In genomic region chr4:63842278-63842677, GRCm38 (mm10) we compare ENCODE assay signal across 27 mouse cellular contexts. TPM values are rescaled to one million over a fixed set of nuclear protein-coding genes. Genes with fewer than 3 reads are reported as not detected.
DNase-seq lines count a peak whose midpoint lies in the region; ATAC-seq and TF ChIP-seq lines count a peak whose summit lies in the region.
"Had no signal": no experiment of that assay in that cellular context is flagged by ENCODE, and none has a peak within 500 bp of the region (broad histone marks: within the 10 kb centered on the region; RNA-seq: fewer than 3 reads in every experiment).

No protein-coding gene starts in this region.

- peaks cover 49 to 76% of the 10 kb centered on the region in 2 experiments for H3K4me1 ChIP-seq in CH12.LX (ENCODE audit: control insufficient read depth in 1 of 2, insufficient read depth in 2 of 2)
- H3K4me1 ChIP-seq in intestine, postnatal 0 days (replicated peaks; ENCODE audit: control insufficient read depth, insufficient read depth, low read length), result no peaks in the 10 kb centered on the region
- H3K4me1 ChIP-seq: embryonic facial prominence, embryonic 12.5 days; embryonic facial prominence, embryonic 15.5 days; hindbrain, embryonic 10.5 days; hindbrain, embryonic 13.5 days had no signal

- no peak overlapping the region for H3K4me3 ChIP-seq in CH12.LX (replicated peaks in 1 of 3; ENCODE audit: low read depth in 2 of 3, low read length in 2 of 3, poor library complexity in 1 of 3)
- no peak overlapping the region for H3K4me3 ChIP-seq in intestine, postnatal 0 days (ENCODE audit: low read depth, low read length)
- H3K4me3 ChIP-seq: embryonic facial prominence, embryonic 12.5 days; embryonic facial prominence, embryonic 15.5 days; gastrocnemius, adult 2 months; hindbrain, embryonic 10.5 days; hindbrain, embryonic 13.5 days had no signal

- peak; percentile 46; the same call in 1 of the 2 replicates for TF ChIP-seq POLR2A in CH12.LX (IDR thresholded peaks at IDR 0.05; ENCODE audit: low read depth, low read length)

- peaks cover 25 to 58% of the 10 kb centered on the region in 2 experiments for H3K36me3 ChIP-seq in CH12.LX (replicated peaks in 1 of 2; ENCODE audit: control insufficient read depth in 1 of 2, insufficient read depth in 1 of 2, low read length in 1 of 2)
- H3K36me3 ChIP-seq in intestine, postnatal 0 days (ENCODE audit: control insufficient read depth, insufficient read depth), result no peaks in the 10 kb centered on the region
- H3K36me3 ChIP-seq: embryonic facial prominence, embryonic 12.5 days; embryonic facial prominence, embryonic 15.5 days; hindbrain, embryonic 10.5 days; hindbrain, embryonic 13.5 days had no signal

- peaks cover 28% of the 10 kb centered on the region for H3K79me2 ChIP-seq in CH12.LX (replicated peaks; ENCODE audit: control insufficient read depth, extremely low read depth, insufficient read depth, poor library complexity, severe bottlenecking)

- 68% methylated on average over 1 of the region's 1 CpGs for WGBS in intestine, postnatal 0 days

- H3K27ac ChIP-seq in CH12.LX (ENCODE audit: insufficient read depth, low read depth), result peak overlapping the region; percentile 100
- H3K27ac ChIP-seq in intestine, postnatal 0 days (ENCODE audit: low read depth, low read length), result no peak overlapping the region
- H3K27ac ChIP-seq: embryonic facial prominence, embryonic 12.5 days; embryonic facial prominence, embryonic 15.5 days; gastrocnemius, adult 2 months; hindbrain, embryonic 10.5 days; hindbrain, embryonic 13.5 days had no signal

- ATAC-seq in inflammation-experienced regulatory T-cells, adult 6 months, result peak; percentile 60
- ATAC-seq in intestine, postnatal 0 days, result no peak
- ATAC-seq: forebrain, embryonic 14.5 days; forebrain, postnatal 0 days; hindbrain, embryonic 16.5 days had no signal

- no peaks in the 10 kb centered on the region for H3K9me3 ChIP-seq in CH12.LX (replicated peaks; ENCODE audit: low read length)
- H3K9me3 ChIP-seq in intestine, postnatal 0 days (ENCODE audit: control insufficient read depth), result no peaks in the 10 kb centered on the region
- H3K9me3 ChIP-seq: embryonic facial prominence, embryonic 12.5 days; embryonic facial prominence, embryonic 15.5 days; hindbrain, embryonic 10.5 days; hindbrain, embryonic 13.5 days had no signal

- H3K4me2 ChIP-seq in CH12.LX (ENCODE audit: insufficient read depth, low read depth, poor library complexity, severe bottlenecking), result peak overlapping the region; percentile 67; the same call in 1 of the 2 replicates
- H3K4me2 ChIP-seq in intestine, postnatal 0 days (replicated peaks; ENCODE audit: low read depth), result no peak overlapping the region
- H3K4me2 ChIP-seq: embryonic facial prominence, embryonic 12.5 days; embryonic facial prominence, embryonic 15.5 days; heart, embryonic 11.5 days; hindbrain, embryonic 13.5 days had no signal

- in situ Hi-C loops in CH12.LX (cut with MboI; ENCODE audit: low pct_ligation_motif_present, low pct_unique_long_range_greater_than_20kb, low sequenced_read_pairs), result loop anchor here (5.0 kb wide), 3 partner anchors 90 to 215 kb away; no protein-coding TSS in a partner anchor

- peak; percentile 98 for TF ChIP-seq EP300 in CH12.LX (IDR thresholded peaks at IDR 0.05; ENCODE audit: low read length)

- no peak for TF ChIP-seq CTCF in CH12.LX (conservative IDR thresholded peaks at IDR 0.05 in 1 of 2, IDR thresholded peaks at IDR 0.05 in 1 of 2; ENCODE audit: low read depth in 2 of 2, low read length in 2 of 2)
- no peak for TF ChIP-seq CTCF in intestine, postnatal 0 days (IDR thresholded peaks at IDR 0.05; ENCODE audit: low read depth)

- dilution Hi-C loops in CH12.LX (cut with MboI; ENCODE audit: extremely low pct_ligation_motif_present, extremely low pct_unique_long_range_greater_than_20kb, low sequenced_read_pairs), result no loop called here

- no peaks in the 10 kb centered on the region for H3K27me3 ChIP-seq in CH12.LX (replicated peaks)
- no peaks in the 10 kb centered on the region for H3K27me3 ChIP-seq in intestine, postnatal 0 days (replicated peaks; ENCODE audit: control insufficient read depth, insufficient read depth, low read length)
- H3K27me3 ChIP-seq: embryonic facial prominence, embryonic 12.5 days; embryonic facial prominence, embryonic 15.5 days; hindbrain, embryonic 13.5 days had no signal

- H3K9ac ChIP-seq in CH12.LX (ENCODE audit: insufficient read depth, low read depth), result peak overlapping the region; percentile 35
- H3K9ac ChIP-seq in intestine, postnatal 0 days (ENCODE audit: low read depth, low read length), result no peak overlapping the region
- H3K9ac ChIP-seq: embryonic facial prominence, embryonic 12.5 days; embryonic facial prominence, embryonic 15.5 days; forebrain, postnatal 0 days; hindbrain, embryonic 13.5 days had no signal

- DNase-seq in CD4-positive, CD25-positive, alpha-beta regulatory T cell, adult 2 months (ENCODE audit: low read depth, low spot score), result peak; percentile 62
- DNase-seq in CH12.LX (ENCODE audit: extremely low read depth), result peak; percentile 94
- no peak for DNase-seq in neural tube, embryonic 10.5 days (ENCODE audit: extremely low spot score, low spot score)
- DNase-seq in thymus, postnatal 4 days, result no peak
- DNase-seq: adrenal gland, postnatal 14 days; cerebellum, adult 11 months; cerebellum, adult 2 months; cerebellum, adult 9-11 months; cerebellum, postnatal 25 days; forebrain, postnatal 0 days; gastrocnemius, adult 2 months; gastrocnemius, postnatal 14 days; heart, postnatal 36 days had no signal

- TF ChIP-seq RAD21 in CH12.LX (IDR thresholded peaks at IDR 0.05; ENCODE audit: low read depth, low read length), result no peak; the same call in none of the 2 replicates

TF ChIP-seq in CH12.LX, 34 proteins besides CTCF, POLR2A, EP300 and RAD21 (continues in another document):
- TF ChIP-seq MAFK (IDR thresholded peaks at IDR 0.05; ENCODE audit: insufficient replicate concordance, low read length), result peak; percentile 80; the same call in 1 of the 2 replicates
- TF ChIP-seq SIN3A (IDR thresholded peaks at IDR 0.05; ENCODE audit: low read length), result peak; percentile 84
- peak; percentile 93 for TF ChIP-seq IRF4 (IDR thresholded peaks at IDR 0.05; ENCODE audit: low read depth, low read length)
- no peak for TF ChIP-seq UBTF (IDR thresholded peaks at IDR 0.05; ENCODE audit: low read depth, low read length)
- TF ChIP-seq TBP (conservative IDR thresholded peaks at IDR 0.05; ENCODE audit: low read depth, low read length), result peak; percentile 70; the same call in 1 of the 2 replicates
- TF ChIP-seq PAX5 (IDR thresholded peaks at IDR 0.05; ENCODE audit: low read length), result no peak
- no peak for TF ChIP-seq USF1 (IDR thresholded peaks at IDR 0.05; ENCODE audit: low read depth, low read length)
- peak; percentile 98 for TF ChIP-seq BHLHE40 (IDR thresholded peaks at IDR 0.05; ENCODE audit: low read depth, low read length)
- no peak for TF ChIP-seq MXI1 (IDR thresholded peaks at IDR 0.05; ENCODE audit: low read depth, low read length)
- 0 out of 2 replicates have a peak, but pooled peaks have one; percentile 8 for TF ChIP-seq KAT2A (IDR thresholded peaks at IDR 0.05; ENCODE audit: insufficient replicate concordance, low read length)
- TF ChIP-seq E2F4 (IDR thresholded peaks at IDR 0.05; ENCODE audit: insufficient replicate concordance, low read depth, low read length), result no peak
- peak; percentile 14; the same call in 1 of the 2 replicates for TF ChIP-seq HCFC1 (IDR thresholded peaks at IDR 0.05; ENCODE audit: low read depth, low read length)
- no peak for TF ChIP-seq NRF1 (IDR thresholded peaks at IDR 0.05; ENCODE audit: low read depth, low read length)
- peak; percentile 93 for TF ChIP-seq JUN (IDR thresholded peaks at IDR 0.05; ENCODE audit: insufficient read depth, low read depth, low read length)
- TF ChIP-seq MYC (IDR thresholded peaks at IDR 0.05; ENCODE audit: low read depth, low read length), result peak; percentile 98
- TF ChIP-seq ETS1 (conservative IDR thresholded peaks at IDR 0.05; ENCODE audit: low read depth, low read length), result peak; percentile 99
- TF ChIP-seq JUND (conservative IDR thresholded peaks at IDR 0.05; ENCODE audit: low read depth, low read length), result peak; percentile 71
- TF ChIP-seq CHD2 (IDR thresholded peaks at IDR 0.05; ENCODE audit: low read length), result peak; percentile 84
- TF ChIP-seq USF2 (conservative IDR thresholded peaks at IDR 0.05; ENCODE audit: low read depth, low read length), result no peak
- peak; percentile 99 for TF ChIP-seq TCF12 (IDR thresholded peaks at IDR 0.05; ENCODE audit: low read depth, low read length)
- TF ChIP-seq RCOR1 (conservative IDR thresholded peaks at IDR 0.05; ENCODE audit: low read depth, low read length), result peak; percentile 94
- peak; percentile 62 for TF ChIP-seq ELF1 (IDR thresholded peaks at IDR 0.05; ENCODE audit: low read depth, low read length)
- no peak; the same call in 1 of the 2 replicates for TF ChIP-seq SMC3 (IDR thresholded peaks at IDR 0.05; ENCODE audit: low read depth, low read length)
- no peak for TF ChIP-seq GABPA (IDR thresholded peaks at IDR 0.05; ENCODE audit: insufficient replicate concordance, low read depth, low read length)
- no peak for TF ChIP-seq ZC3H11A (IDR thresholded peaks at IDR 0.05; ENCODE audit: low read depth, low read length)
- TF ChIP-seq ZMIZ1 (IDR thresholded peaks at IDR 0.05; ENCODE audit: low read depth, low read length), result no peak; the same call in 1 of the 2 replicates
- peak; percentile 26; the same call in 1 of the 2 replicates for TF ChIP-seq NELFE (IDR thresholded peaks at IDR 0.05; ENCODE audit: low read depth, low read length)
- TF ChIP-seq POLR2AphosphoS2 (IDR thresholded peaks at IDR 0.05; ENCODE audit: low read depth, low read length), result no peak; the same call in 1 of the 2 replicates
- peak; percentile 83; the same call in 1 of the 2 replicates for TF ChIP-seq MAZ (IDR thresholded peaks at IDR 0.05; ENCODE audit: low read depth, low read length)
- peak; percentile 78; the same call in 1 of the 2 replicates for TF ChIP-seq MAX (IDR thresholded peaks at IDR 0.05; ENCODE audit: low read length)
- no peak for TF ChIP-seq ZKSCAN1 (IDR thresholded peaks at IDR 0.05; ENCODE audit: borderline replicate concordance, low read depth, low read length)
- peak; percentile 99 for TF ChIP-seq ZNF384 (IDR thresholded peaks at IDR 0.05; ENCODE audit: low read depth, low read length)
- TF ChIP-seq MEF2A (IDR thresholded peaks at IDR 0.05; ENCODE audit: borderline replicate concordance, low read depth, low read length), result peak; percentile 97

RNA-seq across cellular contexts. Expression of gene Tnfsf8, which starts 18.9 kb away (rescaled TPM):
- 15.6 and 22.8 TPM in 2 replicates for total RNA-seq in CH12.LX (2012; rRNA removed)
- 67.9 and 72.5 TPM in 2 replicates for total RNA-seq in CH12.LX (2014; rRNA removed)
- 19.4 and 19.8 TPM in 2 replicates for polyA plus RNA-seq in CH12.LX (2012; ENCODE audit: insufficient read length, low read depth)
- 100 to 1,000 TPM in 2 of 3 experiments, 10 to 100 TPM in 1; 86.1 to 126 (median 123) TPM for polyA plus RNA-seq in inflammation-experienced regulatory T-cells, adult 6 months (2017; shearing (Covaris generic))
- 0.08 TPM in 1 of 2 replicates, not detected in the other for polyA plus RNA-seq in intestine, postnatal 0 days (2015; fragmentation: Nextera tagmentation; extraction: Ambion mirVana)
- total RNA-seq: adrenal gland, postnatal 14 days; adrenal gland, postnatal 4 days; forebrain, postnatal 0 days; gastrocnemius, adult 2 months; gastrocnemius, postnatal 14 days; gastrocnemius, postnatal 4 days; heart, postnatal 36 days had no signal
- polyA plus RNA-seq: C2C12; embryonic facial prominence, embryonic 12.5 days; embryonic facial prominence, embryonic 15.5 days; forebrain, embryonic 11.5 days; heart, embryonic 11.5 days; heart, postnatal 0 days; hindbrain, embryonic 10.5 days had no signal

Comparison
In these comparisons a context has a peak if more than half of its experiments do, and no peak if none do; other contexts are left out.
1. DNase-seq: peak in CD4-positive, CD25-positive, alpha-beta regulatory T cell, adult 2 months (single experiment) and CH12.LX (single experiment); none in neural tube, embryonic 10.5 days (single experiment) and thymus, postnatal 4 days (single experiment).
2. RNA of gene Tnfsf8, which starts 18.9 kb away (polyA plus RNA-seq): 86.1 to 126 TPM in inflammation-experienced regulatory T-cells, adult 6 months and 19.4 to 19.8 TPM in CH12.LX; 0.08 TPM in intestine, postnatal 0 days; every median in the first group is over 10 times any median in the second.